Mouse (Mus musculus) ES-Bruce4 (cell line): Measurements from ENCODE around the gene Zfp759.

Experiments
- CTCF ChIP-seq: IDR thresholded peaks from one replicate; pipeline ENCODE4 v1.8.1; 2011; ENCODE audit warnings: low read depth, low read length
- EP300 ChIP-seq: IDR thresholded peaks from 2 replicates; pipeline ENCODE4 v1.6.1; 2011; ENCODE audit warnings: low read depth, low read length; ENCODE audit not compliant: insufficient read depth
- POLR2A ChIP-seq: IDR thresholded peaks from one replicate; pipeline ENCODE4 v1.8.1; 2011; ENCODE audit warnings: low read length; ENCODE audit not compliant: insufficient read depth

GRCm38 (mm10) chr13:67081142-67081713, 40.2 kb upstream of the Zfp759 start:
- TF ChIP-seq CTCF (no peak), POLR2A (no peak), EP300 (0 out of 2 replicates have a peak, but pooled peaks have one; percentile 27)
